In genomic region chr16:48410125-48410524, GRCm38 (mm10) we compare ENCODE assay signal across 26 mouse cellular contexts. TPM values are rescaled to one million over a fixed set of nuclear protein-coding genes. Genes with fewer than 3 reads are reported as not detected.
DNase-seq lines count a peak whose midpoint lies in the region; ATAC-seq lines count a peak whose summit lies in the region.
"Had no signal": no experiment of that assay in that cellular context is flagged by ENCODE, and none has a peak within 500 bp of the region (broad histone marks: within the 10 kb centered on the region; RNA-seq: fewer than 3 reads in every experiment).

No protein-coding gene starts in this region.

- no peak overlapping the region for H3K9ac ChIP-seq in kidney, embryonic 16.5 days (replicated peaks; ENCODE audit: low read length)
- no peak overlapping the region for H3K9ac ChIP-seq in kidney, embryonic 15.5 days
- no peak overlapping the region for H3K9ac ChIP-seq in lung, embryonic 16.5 days (ENCODE audit: low read length)
- H3K9ac ChIP-seq in intestine, embryonic 16.5 days (ENCODE audit: low read depth, low read length), result 0 out of 2 replicates have a peak overlapping the region, but pooled peaks have one; percentile 38
- H3K9ac ChIP-seq in stomach, embryonic 15.5 days, result no peak overlapping the region
- H3K9ac ChIP-seq: forebrain, embryonic 13.5 days; forebrain, postnatal 0 days had no signal

- no peaks in the 10 kb centered on the region for H3K27me3 ChIP-seq in kidney, embryonic 16.5 days (ENCODE audit: insufficient read depth, low read length)
- no peaks in the 10 kb centered on the region for H3K27me3 ChIP-seq in kidney, embryonic 15.5 days
- no peaks in the 10 kb centered on the region for H3K27me3 ChIP-seq in lung, embryonic 16.5 days (ENCODE audit: control insufficient read depth, insufficient read depth, low read depth, low read length)
- H3K27me3 ChIP-seq in intestine, embryonic 16.5 days (replicated peaks; ENCODE audit: control insufficient read depth, insufficient read depth, low read length), result no peaks in the 10 kb centered on the region
- no peaks in the 10 kb centered on the region for H3K27me3 ChIP-seq in stomach, embryonic 15.5 days (replicated peaks)
- H3K27me3 ChIP-seq: forebrain, embryonic 13.5 days had no signal

- H3K4me1 ChIP-seq in kidney, embryonic 16.5 days (ENCODE audit: insufficient read depth, low read length), result peaks cover 6% of the 10 kb centered on the region
- peaks cover 18% of the 10 kb centered on the region; the same call in 1 of the 2 replicates for H3K4me1 ChIP-seq in kidney, embryonic 15.5 days
- peaks cover 13% of the 10 kb centered on the region; the same call in 1 of the 2 replicates for H3K4me1 ChIP-seq in lung, embryonic 16.5 days (replicated peaks; ENCODE audit: control insufficient read depth, insufficient read depth, low read length)
- peaks cover 10% of the 10 kb centered on the region for H3K4me1 ChIP-seq in intestine, embryonic 16.5 days (ENCODE audit: control insufficient read depth, insufficient read depth, low read length)
- H3K4me1 ChIP-seq in stomach, embryonic 15.5 days, result peaks cover 10% of the 10 kb centered on the region
- H3K4me1 ChIP-seq: embryonic facial prominence, embryonic 10.5 days; forebrain, embryonic 13.5 days; heart, embryonic 10.5 days had no signal

- H3K36me3 ChIP-seq in kidney, embryonic 16.5 days (ENCODE audit: insufficient read depth, low read length), result no peaks in the 10 kb centered on the region
- H3K36me3 ChIP-seq in kidney, embryonic 15.5 days, result no peaks in the 10 kb centered on the region
- no peaks in the 10 kb centered on the region for H3K36me3 ChIP-seq in lung, embryonic 16.5 days (ENCODE audit: control insufficient read depth, insufficient read depth, low read length)
- no peaks in the 10 kb centered on the region for H3K36me3 ChIP-seq in intestine, embryonic 16.5 days (ENCODE audit: control insufficient read depth, insufficient read depth, low read length)
- no peaks in the 10 kb centered on the region for H3K36me3 ChIP-seq in stomach, embryonic 15.5 days
- H3K36me3 ChIP-seq: embryonic facial prominence, embryonic 10.5 days; G1E; heart, embryonic 10.5 days had no signal

- H3K4me3 ChIP-seq in kidney, embryonic 16.5 days (ENCODE audit: low read length), result no peak overlapping the region
- H3K4me3 ChIP-seq in kidney, embryonic 15.5 days (replicated peaks), result no peak overlapping the region
- H3K4me3 ChIP-seq in lung, embryonic 16.5 days (ENCODE audit: low read length), result no peak overlapping the region; the same call in 1 of the 2 replicates
- H3K4me3 ChIP-seq in intestine, embryonic 16.5 days (ENCODE audit: low read length), result no peak overlapping the region
- H3K4me3 ChIP-seq in stomach, embryonic 15.5 days (replicated peaks), result no peak overlapping the region
- H3K4me3 ChIP-seq: embryonic facial prominence, embryonic 10.5 days; forebrain, embryonic 13.5 days; heart, embryonic 10.5 days had no signal

- H3K4me2 ChIP-seq in kidney, embryonic 16.5 days (replicated peaks; ENCODE audit: low read depth, low read length), result no peak overlapping the region
- no peak overlapping the region for H3K4me2 ChIP-seq in kidney, embryonic 15.5 days
- H3K4me2 ChIP-seq in lung, embryonic 16.5 days (ENCODE audit: low read depth, low read length), result peak overlapping the region; percentile 57
- no peak overlapping the region for H3K4me2 ChIP-seq in intestine, embryonic 16.5 days (ENCODE audit: low read depth, low read length)
- peak overlapping the region; percentile 25; the same call in 1 of the 2 replicates for H3K4me2 ChIP-seq in stomach, embryonic 15.5 days
- H3K4me2 ChIP-seq: forebrain, embryonic 13.5 days had no signal

- H3K9me3 ChIP-seq in kidney, embryonic 16.5 days (ENCODE audit: low read length), result no peaks in the 10 kb centered on the region
- no peaks in the 10 kb centered on the region for H3K9me3 ChIP-seq in kidney, embryonic 15.5 days (replicated peaks)
- no peaks in the 10 kb centered on the region for H3K9me3 ChIP-seq in lung, embryonic 16.5 days (ENCODE audit: control insufficient read depth, low read length)
- no peaks in the 10 kb centered on the region for H3K9me3 ChIP-seq in intestine, embryonic 16.5 days (ENCODE audit: control insufficient read depth, low read length)
- H3K9me3 ChIP-seq in stomach, embryonic 15.5 days, result no peaks in the 10 kb centered on the region
- H3K9me3 ChIP-seq: embryonic facial prominence, embryonic 10.5 days; forebrain, embryonic 13.5 days; G1E; heart, embryonic 10.5 days had no signal

- H3K27ac ChIP-seq in kidney, embryonic 16.5 days (ENCODE audit: low read length), result no peak overlapping the region
- no peak overlapping the region for H3K27ac ChIP-seq in kidney, embryonic 15.5 days
- H3K27ac ChIP-seq in lung, embryonic 16.5 days (ENCODE audit: low read length), result peak overlapping the region; percentile 33; the same call in 1 of the 2 replicates
- no peak overlapping the region; the same call in 1 of the 2 replicates for H3K27ac ChIP-seq in intestine, embryonic 16.5 days (ENCODE audit: low read length)
- H3K27ac ChIP-seq in stomach, embryonic 15.5 days, result 0 out of 2 replicates have a peak overlapping the region, but pooled peaks have one; percentile 11
- H3K27ac ChIP-seq: embryonic facial prominence, embryonic 10.5 days; forebrain, embryonic 13.5 days; heart, embryonic 10.5 days had no signal

- ATAC-seq in kidney, embryonic 16.5 days (ENCODE audit: low FRiP score, low TSS enrichment), result peak; percentile 43; the same call in 1 of the 2 replicates
- ATAC-seq in kidney, embryonic 15.5 days (replicated peaks; ENCODE audit: low FRiP score), result no peak
- ATAC-seq in lung, embryonic 16.5 days (ENCODE audit: low read depth), result peak; percentile 93
- ATAC-seq in intestine, embryonic 16.5 days, result peak; percentile 58
- ATAC-seq in stomach, embryonic 15.5 days (ENCODE audit: insufficient read depth, low FRiP score, low read depth), result peak; percentile 87
- no peak for ATAC-seq in megakaryocyte-erythroid progenitor cell, adult 5-6 weeks (replicated peaks; ENCODE audit: low FRiP score, low TSS enrichment, poor library complexity, severe bottlenecking)
- no peak for ATAC-seq in granulocyte monocyte progenitor cell, adult 5-6 weeks (replicated peaks; ENCODE audit: poor library complexity, severe bottlenecking)
- ATAC-seq: CD4-positive, CD25-positive, alpha-beta regulatory T cell, adult 4 months; forebrain, embryonic 13.5 days; forebrain, postnatal 0 days had no signal

- 70% methylated on average over 3 of the region's 3 CpGs for WGBS in kidney, embryonic 16.5 days
- WGBS in kidney, embryonic 15.5 days, result 65% methylated on average over 3 of the region's 3 CpGs
- 40% methylated on average over 3 of the region's 3 CpGs for WGBS in lung, embryonic 16.5 days
- WGBS in intestine, embryonic 16.5 days, result 35% methylated on average over 3 of the region's 3 CpGs
- 36% methylated on average over 3 of the region's 3 CpGs for WGBS in stomach, embryonic 15.5 days

- DNase-seq in lung, postnatal 25 days (ENCODE audit: low spot score), result no peak
- DNase-seq: B cell, adult 2 months; cerebellum, adult 2 months; cerebellum, postnatal 10 days; forebrain, postnatal 0 days; gastrocnemius, postnatal 14 days; heart, adult 11 months; heart, postnatal 10 days; heart, postnatal 4 days had no signal

RNA-seq across cellular contexts. Expression of gene Gm5485, which starts 2.1 kb away (rescaled TPM):
- polyA plus RNA-seq in kidney, embryonic 16.5 days (2015; fragmentation: Nextera tagmentation; extraction: Ambion mirVana), result not detected in 2 replicates
- not detected in 2 replicates for polyA plus RNA-seq in kidney, embryonic 15.5 days (2015; fragmentation: Nextera tagmentation; extraction: Ambion mirVana)
- not detected in 2 replicates for polyA plus RNA-seq in lung, embryonic 16.5 days (2015; fragmentation: Nextera tagmentation; extraction: Ambion mirVana)
- polyA plus RNA-seq in intestine, embryonic 16.5 days (2015; fragmentation: Nextera tagmentation; extraction: Ambion mirVana), result 1.4 and 1.8 TPM in 2 replicates
- 0.45 and 0.53 TPM in 2 replicates for polyA plus RNA-seq in stomach, embryonic 15.5 days (2015; fragmentation: Nextera tagmentation; extraction: Ambion mirVana)
- not detected in 2 replicates for total RNA-seq in megakaryocyte-erythroid progenitor cell, adult 5-6 weeks (2014; fragmentation: Nextera tagmentation)
- total RNA-seq in megakaryocyte-erythroid progenitor cell, adult 5-6 weeks (2017), result not detected in 2 replicates
- total RNA-seq in granulocyte monocyte progenitor cell, adult 5-6 weeks (2014; fragmentation: Nextera tagmentation), result not detected in 2 replicates
- not detected in 2 replicates for total RNA-seq in granulocyte monocyte progenitor cell, adult 5-6 weeks (2017)
- total RNA-seq: adrenal gland, adult 8-10 months; adrenal gland, postnatal 36 days; forebrain, postnatal 0 days; G1E; gastrocnemius, adult 18-20 months; gastrocnemius, postnatal 14 days; heart, postnatal 10 days; heart, postnatal 4 days had no signal
- polyA plus RNA-seq: CD4-positive, CD25-positive, alpha-beta regulatory T cell, adult 4 months; embryonic facial prominence, embryonic 10.5 days; embryonic facial prominence, embryonic 14.5 days; forebrain, embryonic 13.5 days; forebrain, postnatal 0 days; G1E; heart, embryonic 10.5 days; heart, embryonic 14.5 days had no signal

RNA-seq across cellular contexts. Expression of gene Morc1, which starts 20.9 kb away (rescaled TPM):
- 0.06 and 0.16 TPM in 2 replicates for polyA plus RNA-seq in kidney, embryonic 16.5 days (2015; fragmentation: Nextera tagmentation; extraction: Ambion mirVana)
- not detected in 2 replicates for polyA plus RNA-seq in kidney, embryonic 15.5 days (2015; fragmentation: Nextera tagmentation; extraction: Ambion mirVana)
- 0.23 and 0.52 TPM in 2 replicates for polyA plus RNA-seq in lung, embryonic 16.5 days (2015; fragmentation: Nextera tagmentation; extraction: Ambion mirVana)
- polyA plus RNA-seq in intestine, embryonic 16.5 days (2015; fragmentation: Nextera tagmentation; extraction: Ambion mirVana), result 0.10 TPM in 1 of 2 replicates, not detected in the other
- polyA plus RNA-seq in stomach, embryonic 15.5 days (2015; fragmentation: Nextera tagmentation; extraction: Ambion mirVana), result 0.05 TPM in 2 replicates
- total RNA-seq in megakaryocyte-erythroid progenitor cell, adult 5-6 weeks (2014; fragmentation: Nextera tagmentation), result not detected in 2 replicates
- total RNA-seq in megakaryocyte-erythroid progenitor cell, adult 5-6 weeks (2017), result not detected in 2 replicates
- not detected in 2 replicates for total RNA-seq in granulocyte monocyte progenitor cell, adult 5-6 weeks (2014; fragmentation: Nextera tagmentation)
- not detected in 2 replicates for total RNA-seq in granulocyte monocyte progenitor cell, adult 5-6 weeks (2017)
- total RNA-seq: adrenal gland, adult 8-10 months; adrenal gland, postnatal 36 days; forebrain, postnatal 0 days; heart, postnatal 4 days had no signal
- polyA plus RNA-seq: cerebellum, adult 2 months; embryonic facial prominence, embryonic 10.5 days; forebrain, embryonic 13.5 days; G1E; heart, embryonic 14.5 days had no signal

Comparison
In these comparisons a context has a peak if more than half of its experiments do, and no peak if none do; other contexts are left out.
1. ATAC-seq: peak in kidney, embryonic 16.5 days (single experiment), lung, embryonic 16.5 days (single experiment), intestine, embryonic 16.5 days (single experiment) and stomach, embryonic 15.5 days (single experiment); none in kidney, embryonic 15.5 days (single experiment), megakaryocyte-erythroid progenitor cell, adult 5-6 weeks (single experiment) and granulocyte monocyte progenitor cell, adult 5-6 weeks (single experiment).
2. H3K27ac ChIP-seq: peak in lung, embryonic 16.5 days (single experiment) and stomach, embryonic 15.5 days (single experiment); none in kidney, embryonic 16.5 days (single experiment), kidney, embryonic 15.5 days (single experiment) and intestine, embryonic 16.5 days (single experiment).
3. H3K4me2 ChIP-seq: peak in lung, embryonic 16.5 days (single experiment) and stomach, embryonic 15.5 days (single experiment); none in kidney, embryonic 16.5 days (single experiment), kidney, embryonic 15.5 days (single experiment) and intestine, embryonic 16.5 days (single experiment).